Mouse (Mus musculus) cerebellum, adult 2 months (tissue): ENCODE results near the gene Gm3776. TPM values are rescaled to one million over a fixed set of nuclear protein-coding genes. Genes with fewer than 3 reads are reported as not detected.
"Not testable (repeated sequence)": the region's sequence is repeated elsewhere in the genome, so short reads cannot be mapped to it uniquely, and the experiment has no call there.

Experiments
- DNase-seq, 2 experiments: peaks; one replicate each; pipeline ENCODE4 v3.0.0; 2021
- H3K27ac ChIP-seq: fragments of 200-500 bp; 2 replicates; pipeline ENCODE4 v1.5.1; 2012; ENCODE audit warnings: low read length, control low read depth, inconsistent platforms; ENCODE audit not compliant: insufficient read depth
- H3K27me3 ChIP-seq: fragments of 200-500 bp; 2 replicates; pipeline ENCODE4 v1.6.1; 2012; ENCODE audit warnings: inconsistent platforms, mild to moderate bottlenecking, low read length, moderate library complexity; ENCODE audit not compliant: control insufficient read depth, insufficient read depth
- H3K4me1 ChIP-seq: fragments of 200-500 bp; 2 replicates; pipeline ENCODE4 v1.6.1; 2011; ENCODE audit warnings: low read length; ENCODE audit not compliant: control insufficient read depth, insufficient read depth
- H3K4me3 ChIP-seq: fragments of 200-500 bp; replicated peaks from 2 replicates; pipeline ENCODE3; 2011; ENCODE audit warnings: mild to moderate bottlenecking, low read depth, low read length, control low read depth; ENCODE audit not compliant: insufficient read depth
- CTCF ChIP-seq: fragments of 200-500 bp; IDR thresholded peaks from 2 replicates; pipeline ENCODE4 v1.5.1; 2011; ENCODE audit warnings: low read depth, mild to moderate bottlenecking, control low read depth, low read length, moderate library complexity, borderline replicate concordance; ENCODE audit not compliant: insufficient read depth
- WGBS: fragments of 180-500 bp; shearing (Covaris S2); methylation state at CpG from one replicate; pipeline ENCODE4 v1.1.7; 2018; 5-methylcytosine and 5-hydroxymethylcytosine counted together
- polyA plus RNA-seq: library from polyadenylated mRNA; depleted of rRNA; stranded (reverse); fragments of >200 nt; gene quantifications from 2 replicates; pipeline ENCODE4 v1.2.3, GENCODE M21; 2012

Gene Gm3776
- polyA plus RNA-seq, 1 experiment = not detected

DNA sequence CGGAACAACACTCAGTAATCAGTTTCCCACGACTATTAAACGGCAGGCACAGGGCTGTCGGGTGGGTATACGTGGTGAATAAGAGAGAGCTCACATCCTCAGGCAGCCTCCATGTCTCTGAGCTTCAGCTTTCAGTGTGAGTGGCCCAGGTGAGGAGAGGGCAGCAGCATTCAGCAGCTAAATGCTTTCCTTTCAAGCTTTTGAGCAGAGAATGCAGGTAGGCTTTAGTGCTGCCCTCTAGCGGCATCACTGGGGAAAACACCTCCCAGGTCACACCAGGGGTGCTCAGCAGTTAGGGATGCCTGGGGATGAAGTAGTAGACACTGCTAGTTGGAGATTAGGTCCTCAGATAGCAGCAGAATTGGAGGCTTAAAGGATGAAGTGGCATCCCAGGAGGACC is 2.8 kb downstream of the Gm3776 start:
- H3K27ac ChIP-seq, H3K4me3 ChIP-seq, H3K27me3 ChIP-seq, H3K4me1 ChIP-seq: not testable (repeated sequence)
- peak; percentile 21; the same call in 1 of the 2 replicates for TF ChIP-seq CTCF
- 0% methylated on average over 1 of the region's 6 CpGs for WGBS
- DNase-seq = peak; percentile 30 to 43

- not testable (repeated sequence) for H3K4me3 ChIP-seq, H3K27ac ChIP-seq, H3K27me3 ChIP-seq, DNase-seq, H3K4me1 ChIP-seq
- 84% methylated on average over 3 of the region's 3 CpGs for WGBS
Measured at GRCm38 (mm10) chr9:78270945-78271344, 14.0 kb downstream of the Gm3776 start.

DNA sequence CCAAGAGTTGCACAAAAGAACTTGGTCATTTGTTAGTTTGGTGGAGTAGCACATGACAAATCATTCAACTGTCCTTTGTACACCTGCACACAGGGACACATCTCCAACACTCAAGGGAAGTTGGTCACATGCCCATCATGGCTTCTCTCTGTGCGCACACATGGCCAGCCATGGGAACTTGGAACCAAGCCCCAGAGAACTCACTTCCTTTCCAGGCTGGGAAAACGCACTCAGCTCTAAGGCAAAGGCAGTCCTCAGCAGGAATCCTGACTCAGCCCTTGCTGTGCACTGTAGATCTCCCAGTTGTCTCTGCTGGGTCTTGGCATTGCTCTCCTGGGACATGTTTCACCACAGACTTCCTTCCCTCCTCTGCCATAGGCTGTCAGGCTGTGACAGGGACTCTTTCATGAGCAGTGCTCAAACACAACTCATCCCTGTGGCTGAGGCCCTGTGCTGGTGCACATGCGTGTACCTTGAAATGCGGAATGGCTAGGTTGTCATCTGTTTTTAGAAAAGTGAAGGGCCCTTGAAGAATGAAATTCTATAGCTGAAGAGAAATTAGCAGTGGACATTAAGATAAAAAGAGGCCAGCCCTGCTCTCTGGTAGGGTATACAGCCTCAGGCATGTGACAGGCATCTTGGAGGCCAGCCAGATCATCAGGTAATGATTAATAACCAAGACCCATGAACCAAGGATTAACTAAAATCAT is 25.2 kb downstream of the Gm3776 start:
- not testable (repeated sequence) for H3K27ac ChIP-seq, H3K4me3 ChIP-seq, H3K27me3 ChIP-seq, H3K4me1 ChIP-seq
- 44% methylated on average over 4 of the region's 4 CpGs for WGBS
- DNase-seq = peak in 1 of 2 experiments; percentile 4

GRCm38 (mm10) chr9:78289063-78289462 is 32.1 kb downstream of the Gm3776 start:
- 63% methylated on average over 1 of the region's 1 CpGs for WGBS

GRCm38 (mm10) chr9:78289723-78290122 is 32.8 kb downstream of the Gm3776 start, which contains the start of gene Gm10639:
Gene Gm10639 (plus strand): TSS chr9:78289923.
- not testable (repeated sequence) for H3K4me3 ChIP-seq, H3K4me1 ChIP-seq
- 73% methylated on average over 3 of the region's 3 CpGs for WGBS

More at GRCm38 (mm10) chr9:78289063-78289462, 32.1 kb downstream of the Gm3776 start:
- not testable (repeated sequence) for H3K4me3 ChIP-seq, H3K4me1 ChIP-seq, H3K27me3 ChIP-seq, H3K27ac ChIP-seq, DNase-seq

DNA sequence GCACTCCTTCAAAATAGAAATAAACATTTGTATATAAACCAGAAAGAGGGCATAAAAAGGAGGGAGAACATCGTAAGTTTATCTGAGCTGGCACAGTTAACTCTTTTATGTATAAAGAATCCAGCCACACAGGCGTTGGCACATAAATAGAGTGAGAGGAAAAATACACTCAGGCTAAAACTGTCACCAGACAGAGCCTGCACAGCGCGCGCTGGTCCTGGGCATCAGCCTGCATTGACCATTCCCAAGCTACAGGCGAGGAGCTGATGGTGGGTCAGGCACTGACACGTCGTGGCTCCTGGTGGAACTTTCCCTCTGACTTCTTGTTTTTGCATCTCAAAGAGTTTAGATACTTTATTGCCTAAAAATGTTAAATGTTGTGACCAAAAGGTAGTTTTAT is 35.5 kb downstream of the Gm3776 start:
- not testable (repeated sequence) for H3K4me3 ChIP-seq, H3K27me3 ChIP-seq, H3K4me1 ChIP-seq, H3K27ac ChIP-seq, DNase-seq
- 90% methylated on average over 8 of the region's 8 CpGs for WGBS

More at GRCm38 (mm10) chr9:78289723-78290122, 32.8 kb downstream of the Gm3776 start, which contains the start of gene Gm10639:
- not testable (repeated sequence) for DNase-seq, H3K27ac ChIP-seq, H3K27me3 ChIP-seq

DNA sequence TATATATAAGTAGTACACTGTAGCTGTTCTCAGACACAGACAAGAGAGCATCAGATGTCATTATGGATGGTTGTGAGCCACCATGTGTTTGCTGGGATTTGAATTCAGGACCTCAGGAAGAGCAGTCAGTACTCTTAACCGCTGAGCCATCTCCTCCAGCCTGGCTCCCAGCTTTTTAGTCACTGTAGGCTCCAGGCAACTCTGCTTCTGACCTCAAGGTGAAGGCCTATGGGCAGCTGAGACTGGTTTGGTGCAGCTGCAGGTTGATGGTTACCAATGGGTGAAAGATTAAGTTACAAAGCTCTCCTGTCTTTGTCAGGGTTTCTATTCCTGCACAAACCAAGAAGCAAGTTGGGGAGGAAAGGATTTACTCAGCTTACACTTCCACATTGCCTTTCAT is 36.8 kb downstream of the Gm3776 start:
- H3K27ac ChIP-seq, H3K4me1 ChIP-seq, DNase-seq, H3K4me3 ChIP-seq, H3K27me3 ChIP-seq: not testable (repeated sequence)
- 76% methylated on average over 1 of the region's 1 CpGs for WGBS

GRCm38 (mm10) chr9:78294781-78295180 is 37.9 kb downstream of the Gm3776 start:
- H3K4me1 ChIP-seq = not testable (repeated sequence)

GRCm38 (mm10) chr9:78296089-78296488 is 39.2 kb downstream of the Gm3776 start:
- peak; percentile 6 to 39 for DNase-seq
- H3K4me1 ChIP-seq, H3K27ac ChIP-seq, H3K4me3 ChIP-seq, H3K27me3 ChIP-seq: not testable (repeated sequence)
- WGBS = 15% methylated on average over 6 of the region's 6 CpGs
- TF ChIP-seq CTCF = peak; percentile 68

More at GRCm38 (mm10) chr9:78294781-78295180, 37.9 kb downstream of the Gm3776 start:
- H3K4me3 ChIP-seq, H3K27ac ChIP-seq, H3K27me3 ChIP-seq, DNase-seq: not testable (repeated sequence)
- 80% methylated on average over 7 of the region's 7 CpGs for WGBS
